Mouse (Mus musculus): ENCODE data around the gene Cilp. TPM values are rescaled to one million over a fixed set of nuclear protein-coding genes. Genes with fewer than 3 reads are reported as not detected.
A peak's percentile ranks its signal among the peaks of the same experiment; 100 is the strongest.
"Not testable (repeated sequence)": the region's sequence is repeated elsewhere in the genome, so short reads cannot be mapped to it uniquely, and the experiment has no call there.

Gene Cilp
- polyA plus RNA-seq (2015; fragmentation: Nextera tagmentation; extraction: Ambion mirVana) = 1.7 and 2.0 TPM in 2 replicates

GRCm38 (mm10) chr9:65264959-65265358 lies at the start of gene Cilp:
Gene Cilp (plus strand): TSS chr9:65265180.
- Histone ChIP-seq H3K4me1 (ENCODE audit: control insufficient read depth, insufficient read depth, low read length) (peaks cover 12% of the 10 kb centered on the region), H3K9ac (ENCODE audit: low read depth, low read length) (no peak within 1 kb of the TSS), H3K36me3 (ENCODE audit: control insufficient read depth, insufficient read depth, low read length) (no peaks in the 10 kb centered on the region), H3K4me2 (ENCODE audit: low read depth, low read length) (no peak within 1 kb of the TSS), H3K27me3 (replicated peaks; ENCODE audit: control insufficient read depth, insufficient read depth, low read length) (no peaks in the 10 kb centered on the region), H3K9me3 (ENCODE audit: control insufficient read depth, low read length) (no peaks in the 10 kb centered on the region), H3K4me3 (ENCODE audit: low read length) (no peak within 1 kb of the TSS), H3K27ac (ENCODE audit: low read length) (0 out of 2 replicates have a peak within 1 kb of the TSS, but pooled peaks have one; percentile 0)
- WGBS = 50% methylated on average over 5 of the region's 5 CpGs
- peak; percentile 40 for ATAC-seq

GRCm38 (mm10) chr9:65215494-65216126 lies 49.4 kb upstream of the Cilp start:
- Histone ChIP-seq H3K4me2 (ENCODE audit: low read depth, low read length) (peak overlapping the region; percentile 91), H3K36me3 (ENCODE audit: control insufficient read depth, insufficient read depth, low read length) (no peaks in the 10 kb centered on the region), H3K9ac (ENCODE audit: low read depth, low read length) (peak overlapping the region; percentile 84), H3K4me3 (ENCODE audit: low read length) (peak overlapping the region; percentile 61), H3K27ac (ENCODE audit: low read length) (peak overlapping the region; percentile 99), H3K4me1 (ENCODE audit: control insufficient read depth, insufficient read depth, low read length) (peaks cover 21% of the 10 kb centered on the region), H3K9me3 (ENCODE audit: control insufficient read depth, low read length) (no peaks in the 10 kb centered on the region), H3K27me3 (replicated peaks; ENCODE audit: control insufficient read depth, insufficient read depth, low read length) (no peaks in the 10 kb centered on the region)
- peak; percentile 78 for ATAC-seq
- 4% methylated on average over 31 of the region's 31 CpGs for WGBS

GRCm38 (mm10) chr9:65216972-65217371 lies 48.0 kb upstream of the Cilp start:
- Histone ChIP-seq H3K4me1 (ENCODE audit: control insufficient read depth, insufficient read depth, low read length) (peaks cover 18% of the 10 kb centered on the region), H3K36me3 (ENCODE audit: control insufficient read depth, insufficient read depth, low read length) (no peaks in the 10 kb centered on the region), H3K4me3 (ENCODE audit: low read length) (no peak overlapping the region), H3K9ac (ENCODE audit: low read depth, low read length) (no peak overlapping the region; the same call in 1 of the 2 replicates), H3K9me3 (ENCODE audit: control insufficient read depth, low read length) (no peaks in the 10 kb centered on the region), H3K27me3 (replicated peaks; ENCODE audit: control insufficient read depth, insufficient read depth, low read length) (no peaks in the 10 kb centered on the region), H3K27ac (ENCODE audit: low read length) (peak overlapping the region; percentile 66), H3K4me2 (ENCODE audit: low read depth, low read length) (peak overlapping the region; percentile 32; the same call in 1 of the 2 replicates)
- WGBS = 43% methylated on average over 8 of the region's 8 CpGs
- ATAC-seq = no peak

- no peak for ATAC-seq
- Histone ChIP-seq H3K4me3 (ENCODE audit: low read length) (no peak overlapping the region), H3K9ac (ENCODE audit: low read depth, low read length) (peak overlapping the region; percentile 15; the same call in 1 of the 2 replicates), H3K27me3 (replicated peaks; ENCODE audit: control insufficient read depth, insufficient read depth, low read length) (no peaks in the 10 kb centered on the region), H3K9me3 (ENCODE audit: control insufficient read depth, low read length) (no peaks in the 10 kb centered on the region), H3K27ac (ENCODE audit: low read length) (peak overlapping the region; percentile 66), H3K36me3 (ENCODE audit: control insufficient read depth, insufficient read depth, low read length) (no peaks in the 10 kb centered on the region), H3K4me1 (ENCODE audit: control insufficient read depth, insufficient read depth, low read length) (peaks cover 18% of the 10 kb centered on the region), H3K4me2 (ENCODE audit: low read depth, low read length) (peak overlapping the region; percentile 3; the same call in 1 of the 2 replicates)
- WGBS = 49% methylated on average over 6 of the region's 6 CpGs
Observed at GRCm38 (mm10) chr9:65217661-65218060, 47.3 kb upstream of the Cilp start.

GRCm38 (mm10) chr9:65218916-65219315 lies 46.1 kb upstream of the Cilp start:
- Histone ChIP-seq H3K9ac (ENCODE audit: low read depth, low read length) (no peak overlapping the region), H3K4me2 (ENCODE audit: low read depth, low read length) (no peak overlapping the region), H3K27me3 (replicated peaks; ENCODE audit: control insufficient read depth, insufficient read depth, low read length) (no peaks in the 10 kb centered on the region), H3K36me3 (ENCODE audit: control insufficient read depth, insufficient read depth, low read length) (no peaks in the 10 kb centered on the region), H3K4me1 (ENCODE audit: control insufficient read depth, insufficient read depth, low read length) (peaks cover 18% of the 10 kb centered on the region), H3K27ac (ENCODE audit: low read length) (no peak overlapping the region), H3K4me3 (ENCODE audit: low read length) (no peak overlapping the region), H3K9me3 (ENCODE audit: control insufficient read depth, low read length) (no peaks in the 10 kb centered on the region)
- WGBS = 62% methylated on average over 1 of the region's 1 CpGs
- no peak for ATAC-seq

- not testable (repeated sequence) for H3K9ac ChIP-seq (ENCODE audit: low read depth, low read length); H3K4me3 ChIP-seq (ENCODE audit: low read length); H3K36me3 ChIP-seq (ENCODE audit: control insufficient read depth, insufficient read depth, low read length); H3K27ac ChIP-seq (ENCODE audit: low read length); H3K4me2 ChIP-seq (ENCODE audit: low read depth, low read length); H3K27me3 ChIP-seq (replicated peaks; ENCODE audit: control insufficient read depth, insufficient read depth, low read length); H3K9me3 ChIP-seq (ENCODE audit: control insufficient read depth, low read length); ATAC-seq
- peaks cover 18% of the 10 kb centered on the region for H3K4me1 ChIP-seq (ENCODE audit: control insufficient read depth, insufficient read depth, low read length)
- WGBS = 39% methylated on average over 3 of the region's 3 CpGs
Observed at GRCm38 (mm10) chr9:65220398-65220797, 44.6 kb upstream of the Cilp start.

- H3K4me3 ChIP-seq (ENCODE audit: low read length) = no peak overlapping the region
- no peak overlapping the region for H3K27ac ChIP-seq (ENCODE audit: low read length)
- H3K9me3 ChIP-seq (ENCODE audit: control insufficient read depth, low read length) = no peaks in the 10 kb centered on the region
- no peaks in the 10 kb centered on the region for H3K36me3 ChIP-seq (ENCODE audit: control insufficient read depth, insufficient read depth, low read length)
- no peaks in the 10 kb centered on the region for H3K27me3 ChIP-seq (replicated peaks; ENCODE audit: control insufficient read depth, insufficient read depth, low read length)
- ATAC-seq = no peak
- H3K9ac ChIP-seq (ENCODE audit: low read depth, low read length) = no peak overlapping the region
- H3K4me2 ChIP-seq (ENCODE audit: low read depth, low read length) = no peak overlapping the region
- 78% methylated on average over 6 of the region's 6 CpGs for WGBS
- no peaks in the 10 kb centered on the region for H3K4me1 ChIP-seq (ENCODE audit: control insufficient read depth, insufficient read depth, low read length)
Observed at GRCm38 (mm10) chr9:65223927-65224326, 41.1 kb upstream of the Cilp start.

GRCm38 (mm10) chr9:65225795-65226194 lies 39.2 kb upstream of the Cilp start:
- 42% methylated on average over 4 of the region's 4 CpGs for WGBS
- Histone ChIP-seq H3K9me3 (ENCODE audit: control insufficient read depth, low read length) (no peaks in the 10 kb centered on the region), H3K4me1 (ENCODE audit: control insufficient read depth, insufficient read depth, low read length) (no peaks in the 10 kb centered on the region), H3K9ac (ENCODE audit: low read depth, low read length) (no peak overlapping the region), H3K27me3 (replicated peaks; ENCODE audit: control insufficient read depth, insufficient read depth, low read length) (no peaks in the 10 kb centered on the region), H3K4me3 (ENCODE audit: low read length) (no peak overlapping the region), H3K27ac (ENCODE audit: low read length) (no peak overlapping the region), H3K36me3 (ENCODE audit: control insufficient read depth, insufficient read depth, low read length) (0 out of 2 replicates have a peak, but pooled peaks cover 2% of the 10 kb centered on the region), H3K4me2 (ENCODE audit: low read depth, low read length) (no peak overlapping the region)
- no peak for ATAC-seq

- WGBS = 77% methylated on average over 6 of the region's 6 CpGs
- Histone ChIP-seq H3K9me3 (ENCODE audit: control insufficient read depth, low read length) (no peaks in the 10 kb centered on the region), H3K4me1 (ENCODE audit: control insufficient read depth, insufficient read depth, low read length) (no peaks in the 10 kb centered on the region), H3K9ac (ENCODE audit: low read depth, low read length) (no peak overlapping the region), H3K36me3 (ENCODE audit: control insufficient read depth, insufficient read depth, low read length) (peaks cover 2% of the 10 kb centered on the region; the same call in 1 of the 2 replicates), H3K27ac (ENCODE audit: low read length) (no peak overlapping the region), H3K4me3 (ENCODE audit: low read length) (no peak overlapping the region), H3K27me3 (replicated peaks; ENCODE audit: control insufficient read depth, insufficient read depth, low read length) (no peaks in the 10 kb centered on the region), H3K4me2 (ENCODE audit: low read depth, low read length) (no peak overlapping the region)
- ATAC-seq = no peak
Observed at GRCm38 (mm10) chr9:65230250-65230649, 34.7 kb upstream of the Cilp start.

Data from intestine, embryonic 16.5 days (tissue).